Mouse (Mus musculus) embryonic facial prominence, embryonic 13.5 days (tissue): ENCODE measurements at regions not wholly inside any gene's neighbourhood (a gene's known extent, or its start where the extent isn't known, plus 50 kb on each side); places are given as distances from the start of the nearest gene placed in this dataset.

Experiments used
- ATAC-seq: fragments of 200-750 bp; cut with Nextera tagmentation; 2 replicates; pipeline ENCODE4 v1.8.0; 2017; ENCODE audit warnings: low read depth; ENCODE audit not compliant: insufficient number of reproducible peaks, insufficient read depth, low FRiP score, low TSS enrichment
- H3K27ac ChIP-seq: fragments of 300-500 bp; sonication (generic); 2 replicates; pipeline ENCODE4 v1.5.1; 2015; ENCODE audit warnings: moderate library complexity, mild to moderate bottlenecking, inconsistent platforms
- H3K27me3 ChIP-seq: fragments of 300-500 bp; sonication (generic); 2 replicates; pipeline ENCODE4 v1.6.1; 2015; ENCODE audit warnings: mild to moderate bottlenecking, inconsistent platforms
- H3K36me3 ChIP-seq: fragments of 300-500 bp; sonication (generic); 2 replicates; pipeline ENCODE4 v1.6.1; 2015; ENCODE audit warnings: mild to moderate bottlenecking, inconsistent platforms
- H3K4me1 ChIP-seq: fragments of 300-500 bp; sonication (generic); 2 replicates; pipeline ENCODE4 v1.6.1; 2015; ENCODE audit warnings: inconsistent platforms
- H3K4me2 ChIP-seq: fragments of 300-500 bp; sonication (generic); 2 replicates; pipeline ENCODE4 v1.6.1; 2015; ENCODE audit warnings: moderate library complexity, mild to moderate bottlenecking, inconsistent platforms
- H3K4me3 ChIP-seq: fragments of 300-500 bp; sonication (generic); 2 replicates; pipeline ENCODE4 v1.5.1; 2015; ENCODE audit warnings: mild to moderate bottlenecking, inconsistent platforms
- H3K9ac ChIP-seq: fragments of 300-500 bp; sonication (generic); 2 replicates; pipeline ENCODE4 v1.6.1; 2015; ENCODE audit warnings: mild to moderate bottlenecking, inconsistent platforms
- H3K9me3 ChIP-seq: fragments of 300-500 bp; sonication (generic); 2 replicates; pipeline ENCODE4 v1.6.1; 2016; ENCODE audit warnings: inconsistent platforms
- WGBS: fragments of 180-500 bp; shearing (Covaris S2); methylation state at CpG from one replicate; pipeline ENCODE4 v1.1.7; 2015; ENCODE audit warnings: mixed read lengths; 5-methylcytosine and 5-hydroxymethylcytosine counted together

DNA sequence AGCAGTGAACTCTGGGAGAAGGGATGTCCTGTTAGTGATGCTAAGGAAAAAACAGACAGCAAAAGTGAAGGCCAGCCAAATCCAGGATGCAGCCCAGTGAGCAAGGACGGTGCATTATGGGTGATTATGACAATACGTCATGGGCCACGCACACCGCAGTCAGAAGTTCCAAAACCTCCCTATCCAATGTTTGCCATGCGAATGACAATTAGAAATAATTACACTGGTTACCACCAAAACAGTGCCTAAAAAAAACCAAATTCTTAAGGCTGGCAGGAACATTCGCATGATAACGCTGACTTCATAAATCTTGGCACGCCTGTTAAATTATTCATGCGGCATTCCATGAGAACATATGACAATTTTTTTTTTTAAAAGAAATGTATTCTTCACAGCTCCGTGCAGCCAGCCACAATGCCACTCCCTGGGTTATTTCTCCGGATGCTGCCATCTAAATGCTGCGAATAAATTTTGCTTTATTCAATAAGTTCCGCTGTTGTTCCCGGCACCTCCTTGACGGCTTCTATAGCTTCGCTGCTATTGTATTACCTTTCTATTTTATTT lies 421.8 kb upstream of the Adamts16 start:
- Histone ChIP-seq H3K4me1 (no peaks in the 10 kb centered on the region), H3K4me2 (no peak overlapping the region), H3K9me3 (no peaks in the 10 kb centered on the region), H3K27me3 (peaks cover 15% of the 10 kb centered on the region), H3K9ac (no peak overlapping the region), H3K27ac (no peak overlapping the region), H3K36me3 (no peaks in the 10 kb centered on the region), H3K4me3 (no peak overlapping the region)
- 83% methylated on average over 16 of the region's 16 CpGs for WGBS
- no peak for ATAC-seq

DNA sequence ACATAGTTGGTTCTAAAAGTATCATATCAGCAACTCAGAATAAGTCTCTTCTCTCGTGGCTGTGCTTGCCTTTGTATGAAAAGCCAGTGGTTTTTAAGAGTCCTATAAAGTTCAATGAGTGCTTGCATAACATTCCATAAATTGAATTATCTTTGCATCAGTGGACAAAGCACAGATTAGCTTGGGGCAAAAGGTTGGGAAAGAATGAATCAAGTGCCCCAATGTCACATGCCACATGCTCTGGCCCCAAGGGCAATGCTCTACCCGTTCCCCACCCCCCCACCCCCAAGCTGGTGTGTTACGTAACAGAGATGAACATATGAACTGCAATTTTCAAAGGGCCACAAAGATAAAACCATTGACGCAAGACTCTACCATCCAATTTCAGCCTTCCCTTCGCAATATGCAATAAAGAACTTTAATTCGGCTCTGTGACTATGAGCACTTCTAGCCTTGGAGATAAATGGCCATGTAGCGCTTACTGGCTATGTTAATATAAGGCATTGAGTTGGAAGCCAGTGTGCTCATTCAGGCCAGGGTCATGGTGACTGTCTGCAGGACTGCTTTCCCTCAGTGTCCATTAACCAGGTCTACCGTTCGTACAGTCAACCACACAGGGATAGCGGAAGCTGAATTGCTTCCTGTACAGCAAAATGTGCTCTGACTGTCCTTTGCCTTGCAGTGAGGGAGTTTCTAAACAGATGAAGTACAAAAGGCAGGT lies 421.1 kb upstream of the Adamts16 start:
- Histone ChIP-seq H3K4me1 (no peaks in the 10 kb centered on the region), H3K4me2 (no peak overlapping the region), H3K27ac (no peak overlapping the region), H3K9ac (no peak overlapping the region), H3K27me3 (peaks cover 15% of the 10 kb centered on the region), H3K36me3 (no peaks in the 10 kb centered on the region), H3K9me3 (no peaks in the 10 kb centered on the region), H3K4me3 (no peak overlapping the region)
- WGBS: 81% methylated on average over 10 of the region's 10 CpGs
- ATAC-seq: no peak

DNA sequence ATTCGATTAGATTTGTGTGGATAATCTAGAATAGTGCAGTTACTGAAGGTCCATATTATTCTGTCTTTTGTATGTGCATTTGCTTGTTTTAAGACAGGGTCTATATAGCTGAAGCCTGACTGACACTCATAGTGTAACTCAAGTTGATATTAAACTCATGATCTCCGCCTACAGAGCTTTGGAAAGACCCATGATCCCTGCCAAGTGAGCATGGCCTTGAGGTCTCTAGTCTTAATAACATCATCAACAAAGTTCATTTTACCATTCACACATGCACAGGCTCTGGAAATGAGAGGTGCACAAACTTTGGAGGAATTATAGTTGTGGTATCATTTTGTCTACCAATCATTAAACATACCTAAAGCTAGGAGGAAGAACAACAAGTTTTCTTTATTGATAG lies 412.4 kb upstream of the Adamts16 start:
- WGBS: 93% methylated on average over 2 of the region's 2 CpGs

DNA sequence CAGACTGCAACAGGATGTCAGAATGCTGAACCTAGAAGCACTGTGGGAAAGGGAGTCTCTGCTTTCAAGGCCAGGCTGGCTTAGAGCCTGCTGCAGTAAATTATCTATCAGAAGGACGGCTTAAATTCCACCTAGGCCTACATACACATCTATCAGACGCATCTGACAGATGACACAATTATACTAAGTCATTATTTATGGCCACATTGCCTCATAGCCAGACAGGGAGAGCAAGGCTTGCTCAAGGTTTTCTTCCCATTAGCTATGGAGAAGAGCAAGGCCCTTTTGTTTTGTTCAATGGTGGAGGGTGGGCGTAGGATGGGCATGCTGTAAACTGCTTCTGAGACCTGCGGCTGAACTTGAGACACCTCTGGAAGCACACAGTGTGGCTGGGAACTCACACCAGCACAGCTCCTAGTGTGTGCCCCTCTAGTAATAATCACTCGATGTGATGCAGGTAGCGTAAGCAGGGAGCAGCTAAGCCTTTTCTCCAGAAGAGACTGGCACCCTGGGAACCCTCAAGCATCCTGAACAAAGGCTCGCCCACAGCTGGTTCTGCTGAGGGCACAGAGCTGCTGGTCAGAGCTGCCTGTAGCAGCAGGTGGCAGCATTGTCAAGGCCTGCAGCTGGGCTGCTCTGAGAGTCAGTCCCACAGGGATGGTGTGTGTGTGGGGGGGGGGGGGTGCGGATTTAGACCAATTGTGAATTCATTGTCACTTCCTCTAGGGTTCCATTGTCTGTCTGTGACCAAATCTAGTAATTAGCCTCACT lies 406.8 kb upstream of the Adamts16 start:
- WGBS: 42% methylated on average over 8 of the region's 8 CpGs
- no peak overlapping the region for H3K4me2 ChIP-seq
- ATAC-seq: no peak

More for the DNA sequence above, 412.4 kb upstream of the Adamts16 start:
- H3K27ac ChIP-seq: no peak overlapping the region
- peaks cover 16% of the 10 kb centered on the region for H3K27me3 ChIP-seq
- no peak overlapping the region for H3K4me2 ChIP-seq
- H3K9me3 ChIP-seq: no peaks in the 10 kb centered on the region
- H3K4me3 ChIP-seq: no peak overlapping the region
- H3K9ac ChIP-seq: no peak overlapping the region
- ATAC-seq: no peak
- H3K4me1 ChIP-seq: peaks cover 5% of the 10 kb centered on the region
- no peaks in the 10 kb centered on the region for H3K36me3 ChIP-seq

DNA sequence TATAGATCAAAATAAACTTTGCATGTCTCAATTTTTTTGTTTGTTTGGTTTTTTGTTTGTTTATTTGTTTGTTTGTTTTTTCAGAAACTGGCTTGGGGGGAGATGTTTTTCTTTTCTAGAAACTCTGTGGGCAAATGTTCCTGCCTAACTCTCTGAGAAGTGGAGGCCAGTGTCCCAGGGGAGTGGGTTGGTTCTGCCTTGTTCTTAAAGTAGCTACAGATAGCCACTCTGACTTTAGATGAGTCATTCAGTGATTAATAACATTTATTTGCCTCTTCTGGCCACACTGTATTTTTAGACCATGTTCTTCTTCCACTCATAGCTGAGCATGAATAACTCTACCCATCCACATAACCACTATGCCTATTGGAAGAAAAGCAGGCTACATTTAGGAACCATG lies 405.6 kb upstream of the Adamts16 start:
- Histone ChIP-seq H3K4me1 (peaks cover 5% of the 10 kb centered on the region; the same call in 1 of the 2 replicates), H3K9me3 (no peaks in the 10 kb centered on the region), H3K9ac (no peak overlapping the region), H3K27me3 (peaks cover 19% of the 10 kb centered on the region; the same call in 1 of the 2 replicates), H3K4me2 (no peak overlapping the region), H3K36me3 (no peaks in the 10 kb centered on the region), H3K4me3 (no peak overlapping the region), H3K27ac (no peak overlapping the region)
- ATAC-seq: no peak

More for the DNA sequence above, 406.8 kb upstream of the Adamts16 start:
- Histone ChIP-seq H3K36me3 (no peaks in the 10 kb centered on the region), H3K27ac (no peak overlapping the region), H3K4me1 (peaks cover 5% of the 10 kb centered on the region; the same call in 1 of the 2 replicates), H3K4me3 (no peak overlapping the region), H3K27me3 (peaks cover 27% of the 10 kb centered on the region), H3K9me3 (no peaks in the 10 kb centered on the region), H3K9ac (no peak overlapping the region)

DNA sequence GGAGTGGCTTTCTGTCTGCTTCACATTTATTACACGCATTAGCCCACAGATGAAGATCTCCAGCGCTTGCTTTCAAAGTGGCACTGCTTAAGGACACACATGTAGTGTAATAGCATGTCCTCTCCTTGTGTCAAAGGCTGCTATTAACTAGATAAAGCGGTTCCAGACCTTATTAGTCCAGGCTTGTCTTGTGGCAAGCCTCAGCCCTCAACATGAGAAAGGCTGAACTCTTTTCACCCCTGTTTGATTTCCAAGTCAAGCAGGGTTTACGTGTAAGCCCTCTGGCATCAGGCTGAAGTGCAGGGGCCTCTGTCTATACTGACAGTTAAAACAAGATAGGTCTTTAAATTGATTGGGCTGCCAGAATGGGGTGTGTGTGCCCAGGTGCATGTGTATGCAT lies 403.7 kb upstream of the Adamts16 start:
- Histone ChIP-seq H3K27me3 (peaks cover 26% of the 10 kb centered on the region), H3K4me1 (0 out of 2 replicates have a peak, but pooled peaks cover 5% of the 10 kb centered on the region), H3K4me3 (no peak overlapping the region), H3K36me3 (no peaks in the 10 kb centered on the region), H3K4me2 (no peak overlapping the region), H3K9ac (no peak overlapping the region), H3K9me3 (no peaks in the 10 kb centered on the region), H3K27ac (no peak overlapping the region)
- ATAC-seq: no peak
- 68% methylated on average over 4 of the region's 4 CpGs for WGBS

DNA sequence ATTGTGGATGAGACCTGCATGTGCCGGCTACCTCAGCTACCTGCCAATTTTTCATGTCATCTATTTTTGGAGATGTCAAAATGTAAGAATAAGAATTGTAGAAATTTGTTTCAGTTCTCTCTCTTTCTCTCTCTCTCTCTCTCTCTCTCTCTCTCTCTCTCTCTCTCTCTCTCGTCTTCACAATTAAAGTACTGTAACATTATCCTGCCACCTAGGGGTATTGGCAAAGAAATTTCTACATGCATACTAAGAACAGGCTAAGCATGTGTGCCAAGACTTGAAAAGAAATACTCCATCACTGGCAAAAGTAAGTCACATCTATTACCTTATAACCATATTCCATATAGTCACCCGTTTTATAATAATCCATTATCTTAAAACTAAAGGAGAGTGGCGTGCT lies 398.2 kb upstream of the Adamts16 start:
- Histone ChIP-seq H3K4me2 (no peak overlapping the region), H3K4me3 (no peak overlapping the region), H3K9me3 (no peaks in the 10 kb centered on the region), H3K27me3 (peaks cover 23% of the 10 kb centered on the region), H3K9ac (no peak overlapping the region), H3K27ac (no peak overlapping the region), H3K4me1 (0 out of 2 replicates have a peak, but pooled peaks cover 5% of the 10 kb centered on the region), H3K36me3 (no peaks in the 10 kb centered on the region)
- no peak for ATAC-seq
- 75% methylated on average over 4 of the region's 4 CpGs for WGBS

DNA sequence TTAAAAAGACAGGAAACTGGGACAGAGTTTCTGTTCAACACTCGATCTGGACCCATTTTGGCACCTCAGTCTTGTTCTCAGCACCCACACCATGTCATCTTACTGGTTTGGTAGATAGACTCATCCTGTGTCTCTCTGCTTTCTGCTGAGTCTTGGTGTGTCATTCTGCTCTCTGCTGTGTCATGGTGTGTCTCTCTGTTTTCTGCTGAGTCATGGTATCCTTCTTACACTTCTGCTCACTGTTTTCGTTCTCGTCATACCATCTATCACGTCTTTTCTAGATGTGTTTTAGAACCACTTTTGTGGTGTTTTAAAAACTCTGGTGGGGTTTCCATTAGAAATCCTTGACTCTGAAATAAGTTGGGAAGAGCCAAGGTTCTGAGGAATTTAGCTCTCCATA lies 393.7 kb upstream of the Adamts16 start:
- Histone ChIP-seq H3K9ac (no peak overlapping the region), H3K27ac (no peak overlapping the region), H3K36me3 (no peaks in the 10 kb centered on the region), H3K4me2 (no peak overlapping the region), H3K27me3 (peaks cover 27% of the 10 kb centered on the region), H3K9me3 (no peaks in the 10 kb centered on the region), H3K4me3 (no peak overlapping the region), H3K4me1 (no peaks in the 10 kb centered on the region)
- 86% methylated on average over 4 of the region's 4 CpGs for WGBS
- no peak for ATAC-seq

DNA sequence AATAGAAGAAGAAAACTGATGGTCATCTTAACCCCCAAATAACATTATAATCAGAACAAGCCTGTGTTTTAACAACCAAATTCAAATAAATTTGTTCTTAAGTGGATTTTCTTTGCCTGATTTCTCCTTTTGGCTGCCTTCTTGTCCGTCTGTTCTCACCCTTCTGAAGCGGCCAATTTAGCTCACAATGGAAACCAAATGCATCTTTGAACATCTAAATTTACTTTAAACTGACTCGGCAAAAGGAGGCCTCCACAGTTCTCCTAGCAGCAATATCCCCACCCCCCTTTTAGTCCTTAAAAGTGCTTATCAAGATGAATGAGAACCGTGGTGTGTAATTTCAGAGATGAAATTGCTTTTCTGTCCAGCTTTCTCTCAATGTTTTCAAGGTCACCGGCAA lies 389.6 kb upstream of the Adamts16 start:
- ATAC-seq: no peak
- no peak overlapping the region for H3K4me2 ChIP-seq
- no peaks in the 10 kb centered on the region for H3K4me1 ChIP-seq
- no peaks in the 10 kb centered on the region for H3K36me3 ChIP-seq
- peaks cover 30% of the 10 kb centered on the region for H3K27me3 ChIP-seq
- no peak overlapping the region for H3K9ac ChIP-seq
- WGBS: 48% methylated on average over 5 of the region's 5 CpGs
- no peak overlapping the region for H3K4me3 ChIP-seq
- no peaks in the 10 kb centered on the region for H3K9me3 ChIP-seq
- no peak overlapping the region for H3K27ac ChIP-seq

DNA sequence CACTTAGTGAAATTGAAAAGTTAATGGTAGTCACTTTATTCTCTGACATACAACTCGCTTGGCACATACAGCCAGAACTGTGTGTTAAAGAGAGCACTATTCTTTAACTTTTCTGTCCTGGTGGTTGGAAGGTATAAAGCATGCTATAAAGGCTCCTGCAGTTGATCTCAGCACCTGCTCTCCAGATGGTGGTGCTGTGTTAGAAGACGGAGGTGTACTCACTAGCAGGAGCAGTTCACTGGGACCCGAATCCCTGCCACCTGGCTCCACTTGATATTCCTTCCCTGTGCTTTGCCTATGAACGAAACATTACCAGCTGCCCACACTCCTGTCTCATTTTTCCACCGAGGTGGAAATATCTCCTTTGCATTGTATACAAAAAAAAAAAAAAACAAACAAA lies 373.2 kb upstream of the Adamts16 start:
- no peak overlapping the region for H3K9ac ChIP-seq
- H3K9me3 ChIP-seq: no peaks in the 10 kb centered on the region
- H3K4me2 ChIP-seq: no peak overlapping the region
- H3K27me3 ChIP-seq: 0 out of 2 replicates have a peak, but pooled peaks cover 6% of the 10 kb centered on the region
- H3K27ac ChIP-seq: no peak overlapping the region
- no peak for ATAC-seq
- WGBS: 40% methylated on average over 5 of the region's 5 CpGs
- H3K36me3 ChIP-seq: no peaks in the 10 kb centered on the region
- no peaks in the 10 kb centered on the region for H3K4me1 ChIP-seq
- no peak overlapping the region for H3K4me3 ChIP-seq

DNA sequence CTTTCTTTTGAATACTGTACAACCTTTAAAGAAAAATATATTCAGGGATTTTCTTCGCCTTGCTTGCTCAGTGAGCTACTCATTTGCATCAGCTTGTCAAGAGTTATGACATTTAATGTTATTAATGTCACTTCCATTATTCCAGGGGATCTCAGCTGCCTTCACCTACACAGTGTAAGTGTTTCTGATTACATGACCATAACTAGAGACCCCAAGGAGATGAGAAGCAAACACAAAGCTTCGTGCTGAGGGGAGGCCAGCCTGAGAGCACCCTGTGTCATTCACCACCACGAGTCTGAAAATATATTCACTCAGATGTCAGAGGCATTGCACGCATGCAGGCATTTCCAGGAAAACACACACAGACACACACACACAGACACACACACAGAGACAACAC lies 369.8 kb upstream of the Adamts16 start:
- no peak overlapping the region for H3K27ac ChIP-seq
- H3K4me1 ChIP-seq: no peaks in the 10 kb centered on the region
- no peak overlapping the region for H3K4me2 ChIP-seq
- no peaks in the 10 kb centered on the region for H3K9me3 ChIP-seq
- H3K4me3 ChIP-seq: no peak overlapping the region
- no peak overlapping the region for H3K9ac ChIP-seq
- no peak for ATAC-seq
- no peaks in the 10 kb centered on the region for H3K36me3 ChIP-seq
- H3K27me3 ChIP-seq: 0 out of 2 replicates have a peak, but pooled peaks cover 6% of the 10 kb centered on the region
- WGBS: 63% methylated on average over 4 of the region's 4 CpGs
